Mouse (Mus musculus) CH12.LX (cell line): Measurements from ENCODE around the gene Hist1h2ab.
A peak's percentile ranks its signal among the peaks of the same experiment; 100 is the strongest.

Experiments
- GABPA ChIP-seq: IDR thresholded peaks from 2 replicates; pipeline ENCODE4 v1.6.1; 2012; ENCODE audit warnings: low read depth, low read length, improper control_type of control experiment, inconsistent platforms; ENCODE audit not compliant: insufficient replicate concordance
- MAFK ChIP-seq: IDR thresholded peaks from 2 replicates; pipeline ENCODE4 v1.6.1; 2011; ENCODE audit warnings: low read length, improper control_type of control experiment; ENCODE audit not compliant: insufficient replicate concordance
- POLR2A ChIP-seq: IDR thresholded peaks from 2 replicates; pipeline ENCODE4 v1.6.1; 2011; ENCODE audit warnings: low read depth, mild to moderate bottlenecking, improper control_type of control experiment, low read length
- POLR2AphosphoS2 ChIP-seq: IDR thresholded peaks from 2 replicates; pipeline ENCODE4 v1.6.1; 2011; ENCODE audit warnings: low read depth, low read length, improper control_type of control experiment
- TBP ChIP-seq: conservative IDR thresholded peaks from 2 replicates; pipeline ENCODE4 v1.6.1; 2011; ENCODE audit warnings: low read depth, low read length, improper control_type of control experiment
- UBTF ChIP-seq: IDR thresholded peaks from 2 replicates; pipeline ENCODE4 v1.6.1; 2012; ENCODE audit warnings: low read depth, mild to moderate bottlenecking, inconsistent platforms, low read length, improper control_type of control experiment, moderate library complexity
- ZC3H11A ChIP-seq: IDR thresholded peaks from 2 replicates; pipeline ENCODE4 v1.6.1; 2012; ENCODE audit warnings: low read depth, mild to moderate bottlenecking, inconsistent platforms, low read length, improper control_type of control experiment
- ZNF384 ChIP-seq: IDR thresholded peaks from 2 replicates; pipeline ENCODE4 v1.6.1; 2012; ENCODE audit warnings: low read depth, low read length, improper control_type of control experiment, inconsistent platforms

DNA sequence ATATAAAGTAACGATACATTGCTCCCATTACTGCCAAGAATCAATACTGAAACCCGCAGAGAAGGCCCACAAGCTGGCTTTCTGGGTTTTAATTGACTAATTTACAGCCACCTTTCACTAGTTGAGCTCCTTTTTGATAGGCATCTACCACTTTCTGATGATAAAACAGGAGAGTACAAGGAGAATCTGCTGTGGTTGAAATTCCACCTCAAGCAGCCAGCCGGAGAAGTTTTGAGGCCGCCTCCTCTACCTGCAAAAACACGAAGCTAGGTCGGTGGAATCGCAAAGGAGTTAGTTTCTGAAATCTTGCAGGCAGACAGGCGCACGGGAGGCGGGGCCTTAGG is 12.3 kb downstream of the Hist1h2ab start:
- 0 out of 2 replicates have a peak, but pooled peaks have one; percentile 36 for TF ChIP-seq MAFK
- TF ChIP-seq ZNF384 = no peak
- no peak for TF ChIP-seq POLR2A
- no peak for TF ChIP-seq ZC3H11A
- no peak for TF ChIP-seq TBP
- no peak for TF ChIP-seq GABPA
- no peak for TF ChIP-seq POLR2AphosphoS2
- TF ChIP-seq UBTF = no peak
